Mouse (Mus musculus): ENCODE measurements at regions not wholly inside any gene's neighbourhood (a gene's known extent, or its start where the extent isn't known, plus 50 kb on each side); places are given as distances from the start of the nearest gene placed in this dataset.

GRCm38 (mm10) chr2:160000449-160000848, 333.5 kb downstream of the Gm826 start:
- TF ChIP-seq CTCF (IDR thresholded peaks at IDR 0.05; ENCODE audit: low read depth) = peak; percentile 49
- no peak for TF ChIP-seq EP300 (IDR thresholded peaks at IDR 0.05; ENCODE audit: low read depth)

Measured in heart, postnatal 0 days (tissue).